Mouse (Mus musculus): ENCODE data around the gene Polr2m. TPM values are rescaled to one million over a fixed set of nuclear protein-coding genes. Genes with fewer than 3 reads are reported as not detected.

Polr2m gene
- polyA plus RNA-seq, 1 experiment from 2014 or later = 522 TPM

DNA sequence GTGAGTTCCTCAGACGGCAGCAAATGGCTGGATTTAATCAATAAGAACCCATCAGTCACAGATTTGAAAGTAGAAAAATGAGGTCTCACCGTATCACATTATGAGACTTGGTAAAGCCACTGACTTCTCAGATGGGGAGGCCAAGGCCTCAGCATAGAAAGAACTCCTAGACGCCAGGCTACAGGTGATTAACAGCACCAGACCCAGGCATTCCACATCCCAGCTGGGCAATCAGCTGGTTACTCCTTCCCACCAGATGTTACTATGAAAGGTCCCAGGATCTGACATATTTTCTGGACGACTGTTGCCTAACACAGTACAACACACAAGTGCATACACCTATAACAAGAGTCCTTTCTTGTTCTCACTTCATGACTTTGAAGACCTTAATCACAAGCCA lies 27.8 kb upstream of the Polr2m start:
- no peak overlapping the region for H3K27ac ChIP-seq (replicated peaks; ENCODE audit: low read depth, low read length)
- no peak overlapping the region for H3K4me2 ChIP-seq (ENCODE audit: low read depth, low read length)
- ATAC-seq (replicated peaks; ENCODE audit: insufficient number of reproducible peaks, low FRiP score, low TSS enrichment, low read depth) (no peak), DNase-seq (ENCODE audit: low spot score) (no peak)
- 72% methylated on average over 4 of the region's 4 CpGs for WGBS
- H3K36me3 ChIP-seq (replicated peaks; ENCODE audit: control insufficient read depth, insufficient read depth, low read depth, low read length) = no peaks in the 10 kb centered on the region
- H3K27me3 ChIP-seq (ENCODE audit: control insufficient read depth, insufficient read depth, low read length) = no peaks in the 10 kb centered on the region
- H3K9ac ChIP-seq (replicated peaks; ENCODE audit: low read length) = no peak overlapping the region
- H3K4me1 ChIP-seq (ENCODE audit: control insufficient read depth, insufficient read depth, low read length) = no peaks in the 10 kb centered on the region
- H3K4me3 ChIP-seq (ENCODE audit: low read depth, low read length) = no peak overlapping the region
- H3K9me3 ChIP-seq (replicated peaks; ENCODE audit: control insufficient read depth, low read length) = no peaks in the 10 kb centered on the region

DNA sequence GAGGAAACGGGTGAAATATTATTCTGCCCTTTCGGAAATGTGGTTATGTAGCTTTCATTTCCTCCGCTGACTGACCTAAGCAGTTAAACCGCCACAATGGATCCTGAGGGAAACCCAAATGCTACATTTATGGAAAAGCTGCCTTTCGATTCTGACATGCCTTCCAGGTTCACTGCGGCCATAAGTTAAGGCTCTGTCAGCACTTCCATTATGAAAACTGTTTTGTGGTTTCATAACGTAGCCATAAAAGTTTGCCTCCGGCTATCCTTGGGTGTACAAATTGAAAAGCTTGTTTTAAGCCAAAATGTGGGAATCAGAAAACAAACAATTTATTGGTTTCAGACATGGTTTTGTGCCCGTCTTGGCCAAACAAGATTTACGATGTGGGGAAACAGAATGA lies 27.2 kb upstream of the Polr2m start:
- H3K27ac ChIP-seq (replicated peaks; ENCODE audit: low read depth, low read length) = no peak overlapping the region
- no peaks in the 10 kb centered on the region for H3K4me1 ChIP-seq (ENCODE audit: control insufficient read depth, insufficient read depth, low read length)
- ATAC-seq (replicated peaks; ENCODE audit: insufficient number of reproducible peaks, low FRiP score, low TSS enrichment, low read depth) (no peak), DNase-seq (ENCODE audit: low spot score) (no peak)
- H3K4me2 ChIP-seq (ENCODE audit: low read depth, low read length) = no peak overlapping the region
- WGBS = 82% methylated on average over 10 of the region's 10 CpGs
- no peaks in the 10 kb centered on the region for H3K9me3 ChIP-seq (replicated peaks; ENCODE audit: control insufficient read depth, low read length)
- H3K36me3 ChIP-seq (replicated peaks; ENCODE audit: control insufficient read depth, insufficient read depth, low read depth, low read length) = no peaks in the 10 kb centered on the region
- H3K27me3 ChIP-seq (ENCODE audit: control insufficient read depth, insufficient read depth, low read length) = no peaks in the 10 kb centered on the region
- H3K4me3 ChIP-seq (ENCODE audit: low read depth, low read length) = no peak overlapping the region
- no peak overlapping the region for H3K9ac ChIP-seq (replicated peaks; ENCODE audit: low read length)

DNA sequence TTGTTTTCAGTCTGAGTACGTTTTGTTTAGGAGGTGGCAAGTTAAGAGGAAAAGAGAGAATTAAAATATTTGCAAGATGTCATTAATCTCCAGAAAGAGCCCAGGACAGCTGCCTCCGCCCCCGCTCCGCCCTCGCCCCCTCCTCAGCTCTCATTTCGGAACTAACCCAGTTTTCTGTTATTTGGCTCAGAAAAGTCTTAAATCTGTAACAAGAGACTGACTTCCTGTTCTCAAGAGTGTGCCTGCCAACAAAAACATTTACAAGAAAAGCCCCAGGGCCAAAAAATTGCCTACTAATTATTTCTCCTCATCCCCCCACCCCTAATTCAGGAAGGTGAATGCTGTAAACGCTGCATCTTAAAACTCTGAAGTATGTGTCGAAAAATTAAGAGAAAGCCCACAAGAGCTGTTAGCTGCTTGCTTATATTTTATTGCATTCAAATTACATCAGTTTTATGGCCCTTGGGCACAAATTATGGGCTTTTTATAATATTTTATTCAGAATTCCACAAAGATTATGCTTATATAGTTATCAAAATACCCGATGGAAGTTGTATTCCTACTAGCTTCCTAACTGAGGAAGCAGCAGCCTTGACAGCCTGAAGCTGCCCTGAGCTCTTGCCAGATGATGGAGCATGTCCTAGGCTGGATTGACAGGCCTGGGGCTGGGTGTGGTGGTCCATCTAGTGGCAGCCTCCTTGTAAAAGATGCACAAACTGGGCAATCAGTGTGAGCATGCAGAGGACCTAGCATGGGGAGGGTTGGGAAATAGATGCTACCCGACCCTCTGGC lies 12.9 kb upstream of the Polr2m start:
- H3K9ac ChIP-seq (replicated peaks; ENCODE audit: low read length) = no peak overlapping the region
- H3K36me3 ChIP-seq (replicated peaks; ENCODE audit: control insufficient read depth, insufficient read depth, low read depth, low read length) = no peaks in the 10 kb centered on the region
- H3K4me3 ChIP-seq (ENCODE audit: low read depth, low read length) = no peak overlapping the region
- no peaks in the 10 kb centered on the region for H3K4me1 ChIP-seq (ENCODE audit: control insufficient read depth, insufficient read depth, low read length)
- H3K27ac ChIP-seq (replicated peaks; ENCODE audit: low read depth, low read length) = no peak overlapping the region
- no peak overlapping the region for H3K4me2 ChIP-seq (ENCODE audit: low read depth, low read length)
- ATAC-seq (replicated peaks; ENCODE audit: insufficient number of reproducible peaks, low FRiP score, low TSS enrichment, low read depth) (no peak), DNase-seq (ENCODE audit: low spot score) (no peak)
- H3K27me3 ChIP-seq (ENCODE audit: control insufficient read depth, insufficient read depth, low read length) = no peaks in the 10 kb centered on the region
- WGBS = 55% methylated on average over 10 of the region's 10 CpGs
- H3K9me3 ChIP-seq (replicated peaks; ENCODE audit: control insufficient read depth, low read length) = no peaks in the 10 kb centered on the region

DNA sequence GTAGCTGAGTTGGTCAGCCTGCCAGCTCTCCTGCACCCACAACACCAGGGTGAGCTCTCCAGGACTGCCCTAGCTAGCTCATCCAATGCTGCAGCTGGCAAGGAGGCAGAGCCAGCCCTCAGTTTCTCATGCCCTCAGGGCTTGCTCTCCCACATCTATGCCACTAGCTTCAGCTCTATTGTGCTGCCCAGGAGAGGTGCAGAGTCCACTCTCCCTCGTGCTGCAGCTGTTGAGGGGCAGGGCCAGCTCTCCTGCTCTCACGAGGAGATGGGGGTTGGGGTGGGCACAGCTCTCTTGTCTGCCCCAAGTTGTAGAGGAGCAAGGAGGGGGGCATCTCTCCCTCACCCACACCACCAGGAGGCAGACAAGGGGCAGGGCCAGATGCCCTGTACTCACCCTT lies 10.9 kb upstream of the Polr2m start:
- H3K36me3 ChIP-seq (replicated peaks; ENCODE audit: control insufficient read depth, insufficient read depth, low read depth, low read length) = no peaks in the 10 kb centered on the region
- H3K4me3 ChIP-seq (ENCODE audit: low read depth, low read length) = no peak overlapping the region
- ATAC-seq (replicated peaks; ENCODE audit: insufficient number of reproducible peaks, low FRiP score, low TSS enrichment, low read depth) = no peak
- H3K9ac ChIP-seq (replicated peaks; ENCODE audit: low read length) = no peak overlapping the region
- no peaks in the 10 kb centered on the region for H3K4me1 ChIP-seq (ENCODE audit: control insufficient read depth, insufficient read depth, low read length)
- WGBS = 26% methylated on average over 2 of the region's 2 CpGs
- no peaks in the 10 kb centered on the region for H3K9me3 ChIP-seq (replicated peaks; ENCODE audit: control insufficient read depth, low read length)
- H3K4me2 ChIP-seq (ENCODE audit: low read depth, low read length) = no peak overlapping the region
- no peak for DNase-seq (ENCODE audit: low spot score)
- H3K27ac ChIP-seq (replicated peaks; ENCODE audit: low read depth, low read length) = no peak overlapping the region
- H3K27me3 ChIP-seq (ENCODE audit: control insufficient read depth, insufficient read depth, low read length) = no peaks in the 10 kb centered on the region

DNA sequence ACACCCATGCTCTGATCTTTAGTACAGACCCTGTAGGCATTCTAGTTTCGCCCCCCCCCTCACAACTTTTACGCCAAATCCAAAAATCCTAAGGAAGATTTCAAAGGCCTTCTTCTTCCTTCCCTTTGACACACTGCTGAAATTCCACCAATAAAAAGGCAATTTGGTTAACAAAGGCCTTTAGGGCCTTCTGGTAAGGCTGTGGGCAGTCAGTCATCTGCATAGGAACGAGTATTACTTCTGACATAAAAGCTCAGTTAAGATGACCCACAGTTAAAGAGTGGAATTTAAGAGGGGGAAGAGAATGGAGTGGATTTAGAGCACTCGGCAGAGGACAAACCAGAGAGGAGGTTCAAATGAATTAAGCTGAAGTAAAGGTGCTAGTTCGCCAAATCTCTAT lies 8.0 kb upstream of the Polr2m start:
- H3K27ac ChIP-seq (replicated peaks; ENCODE audit: low read depth, low read length) = no peak overlapping the region
- no peak overlapping the region for H3K4me3 ChIP-seq (ENCODE audit: low read depth, low read length)

DNA sequence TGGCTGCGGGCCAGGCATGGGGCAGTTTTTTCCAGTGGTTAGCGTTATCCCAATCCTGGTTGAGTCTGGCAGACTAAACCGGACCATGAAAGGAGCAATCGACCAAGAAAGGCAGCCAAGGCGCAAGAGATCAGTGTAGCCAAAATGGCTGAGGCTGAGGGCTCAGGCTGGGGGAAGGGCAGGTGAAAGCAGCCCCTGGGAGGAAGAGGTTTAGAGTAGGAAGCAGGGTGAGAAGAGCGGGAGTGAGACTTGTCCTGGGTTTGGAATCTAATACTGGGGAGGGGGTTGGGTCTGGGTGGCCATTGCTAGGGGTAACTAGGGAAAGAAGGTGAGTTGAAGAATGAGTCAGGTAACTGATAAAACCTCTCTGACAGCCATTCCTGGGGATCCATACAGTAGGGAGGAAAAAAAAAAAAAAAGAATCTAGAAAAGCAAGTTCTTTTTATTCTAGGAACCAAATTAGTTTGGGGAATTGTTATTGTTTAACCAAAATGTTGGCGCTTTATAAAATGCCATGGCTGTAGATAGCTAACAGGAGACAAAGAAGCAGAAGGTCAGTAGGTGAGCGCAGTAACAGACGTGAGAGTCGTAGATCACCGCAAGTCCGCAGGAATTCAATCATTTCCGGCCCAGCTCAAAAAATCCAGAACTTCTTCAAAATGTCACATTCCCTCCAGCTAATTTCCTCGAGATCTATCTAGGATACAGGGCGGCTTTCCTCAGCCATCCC lies 6.7 kb upstream of the Polr2m start:
- Histone ChIP-seq H3K27ac (replicated peaks; ENCODE audit: low read depth, low read length) (peak overlapping the region; percentile 21; the same call in 1 of the 2 replicates), H3K36me3 (replicated peaks; ENCODE audit: control insufficient read depth, insufficient read depth, low read depth, low read length) (no peaks in the 10 kb centered on the region), H3K27me3 (ENCODE audit: control insufficient read depth, insufficient read depth, low read length) (no peaks in the 10 kb centered on the region), H3K4me2 (ENCODE audit: low read depth, low read length) (no peak overlapping the region), H3K4me1 (ENCODE audit: control insufficient read depth, insufficient read depth, low read length) (no peaks in the 10 kb centered on the region), H3K9me3 (replicated peaks; ENCODE audit: control insufficient read depth, low read length) (no peaks in the 10 kb centered on the region), H3K9ac (replicated peaks; ENCODE audit: low read length) (no peak overlapping the region), H3K4me3 (ENCODE audit: low read depth, low read length) (no peak overlapping the region)
- WGBS = 70% methylated on average over 15 of the region's 15 CpGs
- DNase-seq (ENCODE audit: low spot score) = no peak
- ATAC-seq (replicated peaks; ENCODE audit: insufficient number of reproducible peaks, low FRiP score, low TSS enrichment, low read depth) = no peak

More for the DNA sequence above, 8.0 kb upstream of the Polr2m start:
- H3K9me3 ChIP-seq (replicated peaks; ENCODE audit: control insufficient read depth, low read length) = no peaks in the 10 kb centered on the region
- H3K4me2 ChIP-seq (ENCODE audit: low read depth, low read length) = no peak overlapping the region
- ATAC-seq (replicated peaks; ENCODE audit: insufficient number of reproducible peaks, low FRiP score, low TSS enrichment, low read depth) (no peak), DNase-seq (ENCODE audit: low spot score) (no peak)
- WGBS = 65% methylated on average over 5 of the region's 5 CpGs
- no peak overlapping the region for H3K9ac ChIP-seq (replicated peaks; ENCODE audit: low read length)
- H3K27me3 ChIP-seq (ENCODE audit: control insufficient read depth, insufficient read depth, low read length) = no peaks in the 10 kb centered on the region
- no peaks in the 10 kb centered on the region for H3K36me3 ChIP-seq (replicated peaks; ENCODE audit: control insufficient read depth, insufficient read depth, low read depth, low read length)
- H3K4me1 ChIP-seq (ENCODE audit: control insufficient read depth, insufficient read depth, low read length) = no peaks in the 10 kb centered on the region

DNA sequence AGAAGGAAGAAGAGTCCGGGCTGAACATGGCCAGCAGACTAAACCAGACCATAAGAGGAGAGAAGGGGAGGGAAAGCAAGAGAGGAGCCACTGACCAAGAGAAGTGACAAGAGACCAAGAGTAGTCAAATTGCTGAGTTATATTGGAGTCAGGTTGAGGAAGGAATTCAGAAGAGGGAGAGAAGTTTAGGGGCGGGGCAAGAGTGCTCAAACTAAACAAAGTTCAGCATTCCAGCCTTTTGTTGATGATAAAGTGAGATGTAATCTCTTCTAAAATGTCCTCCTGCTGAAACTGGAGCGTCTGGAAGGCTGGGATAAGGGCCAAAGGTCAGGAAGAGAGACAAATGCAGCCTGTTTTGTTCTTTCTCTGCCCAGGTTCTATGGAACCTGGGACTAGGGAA lies 4.3 kb upstream of the Polr2m start:
- no peaks in the 10 kb centered on the region for H3K9me3 ChIP-seq (replicated peaks; ENCODE audit: control insufficient read depth, low read length)
- no peak overlapping the region for H3K9ac ChIP-seq (replicated peaks; ENCODE audit: low read length)
- no peaks in the 10 kb centered on the region for H3K27me3 ChIP-seq (ENCODE audit: control insufficient read depth, insufficient read depth, low read length)
- no peak overlapping the region for H3K27ac ChIP-seq (replicated peaks; ENCODE audit: low read depth, low read length)
- no peak overlapping the region for H3K4me2 ChIP-seq (ENCODE audit: low read depth, low read length)
- no peaks in the 10 kb centered on the region for H3K36me3 ChIP-seq (replicated peaks; ENCODE audit: control insufficient read depth, insufficient read depth, low read depth, low read length)
- H3K4me3 ChIP-seq (ENCODE audit: low read depth, low read length) = no peak overlapping the region
- no peak for ATAC-seq (replicated peaks; ENCODE audit: insufficient number of reproducible peaks, low FRiP score, low TSS enrichment, low read depth)
- 63% methylated on average over 3 of the region's 3 CpGs for WGBS
- H3K4me1 ChIP-seq (ENCODE audit: control insufficient read depth, insufficient read depth, low read length) = no peaks in the 10 kb centered on the region
- DNase-seq (ENCODE audit: low spot score) = no peak

DNA sequence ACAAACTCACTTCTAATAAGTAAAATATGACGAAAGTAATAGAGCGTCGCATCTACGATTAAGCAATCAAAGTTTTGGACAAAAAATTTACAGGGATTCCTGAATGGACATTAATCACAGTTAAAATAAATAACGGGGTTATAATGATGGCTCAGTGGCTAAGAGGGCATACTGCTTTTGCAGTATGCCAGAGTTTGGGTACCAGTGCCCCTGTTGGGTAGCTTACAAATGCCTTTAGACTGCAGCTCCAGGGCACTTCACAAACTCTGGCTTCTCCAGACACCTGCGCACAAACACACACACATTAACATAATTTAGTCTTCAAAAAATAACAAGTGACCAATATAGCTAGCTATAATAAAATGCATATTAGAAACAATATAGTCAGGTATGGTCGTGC lies 392 bp upstream of the Polr2m start:
- Histone ChIP-seq H3K27me3 (ENCODE audit: control insufficient read depth, insufficient read depth, low read length) (no peaks in the 10 kb centered on the region), H3K4me3 (ENCODE audit: low read depth, low read length) (no peak overlapping the region; the same call in 1 of the 2 replicates), H3K9me3 (replicated peaks; ENCODE audit: control insufficient read depth, low read length) (no peaks in the 10 kb centered on the region), H3K4me1 (ENCODE audit: control insufficient read depth, insufficient read depth, low read length) (no peaks in the 10 kb centered on the region), H3K27ac (replicated peaks; ENCODE audit: low read depth, low read length) (no peak overlapping the region), H3K9ac (replicated peaks; ENCODE audit: low read length) (no peak overlapping the region; the same call in 1 of the 2 replicates), H3K36me3 (replicated peaks; ENCODE audit: control insufficient read depth, insufficient read depth, low read depth, low read length) (peaks cover 6% of the 10 kb centered on the region), H3K4me2 (ENCODE audit: low read depth, low read length) (no peak overlapping the region)
- no peak for DNase-seq (ENCODE audit: low spot score)
- 43% methylated on average over 7 of the region's 7 CpGs for WGBS
- ATAC-seq (replicated peaks; ENCODE audit: insufficient number of reproducible peaks, low FRiP score, low TSS enrichment, low read depth) = no peak

All from embryonic facial prominence, embryonic 11.5 days (tissue).